Mouse (Mus musculus) CH12.LX (cell line): ENCODE data around the gene March10. TPM values are rescaled to one million over a fixed set of nuclear protein-coding genes. Genes with fewer than 3 reads are reported as not detected.
A peak's percentile ranks its signal among the peaks of the same experiment; 100 is the strongest.

Experiments used
- DNase-seq: peaks from one replicate; pipeline ENCODE4 v3.0.0-alpha.2; 2013; ENCODE audit errors: extremely low read depth
- H3K27ac ChIP-seq: 2 replicates; pipeline ENCODE4 v1.5.1; 2012; ENCODE audit warnings: low read depth, mild to moderate bottlenecking, control low read depth, moderate library complexity; ENCODE audit not compliant: insufficient read depth
- H3K27me3 ChIP-seq: replicated peaks from 2 replicates; pipeline ENCODE3; 2012; ENCODE audit warnings: inconsistent platforms
- H3K36me3 ChIP-seq, 2 experiments: replicated peaks in 1 of 2; 2 replicates each; pipeline versions ENCODE3 to v1.6.1; 2012; ENCODE audit warnings: inconsistent platforms in 1 of 2, low read length in 1 of 2, mild to moderate bottlenecking in 1 of 2, mixed read lengths in 1 of 2, moderate library complexity in 1 of 2; ENCODE audit not compliant: control insufficient read depth in 1 of 2, insufficient read depth in 1 of 2
- H3K4me1 ChIP-seq, 2 experiments: 2 replicates each; pipeline ENCODE4 v1.6.1; 2012; ENCODE audit warnings: inconsistent platforms in 1 of 2, moderate library complexity in 1 of 2; ENCODE audit not compliant: insufficient read depth in 2 of 2, control insufficient read depth in 1 of 2
- H3K4me2 ChIP-seq: 2 replicates; pipeline ENCODE4 v1.6.1; 2012; ENCODE audit warnings: low read depth, mild to moderate bottlenecking, control low read depth; ENCODE audit not compliant: poor library complexity, insufficient read depth, severe bottlenecking
- H3K4me3 ChIP-seq, 3 experiments: fragments of 150-350 bp in 1 of 3; sonication (generic) in 1 of 3; replicated peaks in 1 of 3; 2 replicates each; pipeline versions ENCODE3 to v1.5.1; 2011 to 2012; ENCODE audit warnings: low read depth in 2 of 3, low read length in 2 of 3, mild to moderate bottlenecking in 2 of 3, moderate library complexity in 2 of 3, control low read depth in 1 of 3, improper control_type of control experiment in 1 of 3, inconsistent platforms in 1 of 3, mixed read lengths in 1 of 3; ENCODE audit not compliant: poor library complexity in 1 of 3
- H3K79me2 ChIP-seq: replicated peaks from 2 replicates; pipeline ENCODE4 v1.6.1; 2012; ENCODE audit warnings: mild to moderate bottlenecking, moderate library complexity; ENCODE audit not compliant: control insufficient read depth, poor library complexity, insufficient read depth, severe bottlenecking; ENCODE audit errors: extremely low read depth
- H3K9ac ChIP-seq: 2 replicates; pipeline ENCODE4 v1.6.1; 2012; ENCODE audit warnings: low read depth, mild to moderate bottlenecking, control low read depth, moderate library complexity; ENCODE audit not compliant: insufficient read depth
- H3K9me3 ChIP-seq: replicated peaks from 2 replicates; pipeline ENCODE3; 2012; ENCODE audit warnings: low read length, inconsistent platforms, mixed read lengths
- CHD1 ChIP-seq: IDR thresholded peaks from 2 replicates; pipeline ENCODE4 v1.6.1; 2012; ENCODE audit warnings: low read depth, low read length, improper control_type of control experiment, inconsistent platforms
- EP300 ChIP-seq: IDR thresholded peaks from 2 replicates; pipeline ENCODE4 v1.6.1; 2011; ENCODE audit warnings: low read length, improper control_type of control experiment
- HCFC1 ChIP-seq: IDR thresholded peaks from 2 replicates; pipeline ENCODE4 v1.6.1; 2012; ENCODE audit warnings: low read depth, mild to moderate bottlenecking, inconsistent platforms, low read length, improper control_type of control experiment
- IRF4 ChIP-seq: IDR thresholded peaks from 2 replicates; pipeline ENCODE4 v1.6.1; 2014; ENCODE audit warnings: low read depth, mild to moderate bottlenecking, inconsistent platforms, low read length, improper control_type of control experiment
- JUN ChIP-seq: IDR thresholded peaks from 2 replicates; pipeline ENCODE4 v1.6.1; 2011; ENCODE audit warnings: low read depth, mild to moderate bottlenecking, low read length, improper control_type of control experiment, moderate library complexity; ENCODE audit not compliant: insufficient read depth
- JUND ChIP-seq: conservative IDR thresholded peaks from 2 replicates; pipeline ENCODE4 v1.6.1; 2011; ENCODE audit warnings: low read depth, low read length, improper control_type of control experiment
- MAFK ChIP-seq: IDR thresholded peaks from 2 replicates; pipeline ENCODE4 v1.6.1; 2011; ENCODE audit warnings: low read length, improper control_type of control experiment; ENCODE audit not compliant: insufficient replicate concordance
- MYC ChIP-seq: IDR thresholded peaks from 2 replicates; pipeline ENCODE4 v1.6.1; 2011; ENCODE audit warnings: low read depth, mild to moderate bottlenecking, improper control_type of control experiment, low read length
- NRF1 ChIP-seq: IDR thresholded peaks from 2 replicates; pipeline ENCODE4 v1.6.1; 2014; ENCODE audit warnings: low read depth, mild to moderate bottlenecking, inconsistent platforms, low read length, improper control_type of control experiment, moderate library complexity
- POLR2A ChIP-seq: IDR thresholded peaks from 2 replicates; pipeline ENCODE4 v1.6.1; 2011; ENCODE audit warnings: low read depth, mild to moderate bottlenecking, improper control_type of control experiment, low read length
- POLR2AphosphoS2 ChIP-seq: IDR thresholded peaks from 2 replicates; pipeline ENCODE4 v1.6.1; 2011; ENCODE audit warnings: low read depth, low read length, improper control_type of control experiment
- RAD21 ChIP-seq: IDR thresholded peaks from 2 replicates; pipeline ENCODE4 v1.6.1; 2011; ENCODE audit warnings: low read depth, mild to moderate bottlenecking, low read length, improper control_type of control experiment, moderate library complexity
- RCOR1 ChIP-seq: conservative IDR thresholded peaks from 2 replicates; pipeline ENCODE4 v1.6.1; 2012; ENCODE audit warnings: low read depth, mild to moderate bottlenecking, inconsistent platforms, low read length, improper control_type of control experiment
- TBP ChIP-seq: conservative IDR thresholded peaks from 2 replicates; pipeline ENCODE4 v1.6.1; 2011; ENCODE audit warnings: low read depth, low read length, improper control_type of control experiment
- TCF12 ChIP-seq: IDR thresholded peaks from 2 replicates; pipeline ENCODE4 v1.6.1; 2014; ENCODE audit warnings: low read depth, mild to moderate bottlenecking, inconsistent platforms, low read length, improper control_type of control experiment
- UBTF ChIP-seq: IDR thresholded peaks from 2 replicates; pipeline ENCODE4 v1.6.1; 2012; ENCODE audit warnings: low read depth, mild to moderate bottlenecking, inconsistent platforms, low read length, improper control_type of control experiment, moderate library complexity
- USF1 ChIP-seq: IDR thresholded peaks from 2 replicates; pipeline ENCODE4 v1.6.1; 2014; ENCODE audit warnings: low read depth, mild to moderate bottlenecking, inconsistent platforms, low read length, improper control_type of control experiment
- USF2 ChIP-seq: conservative IDR thresholded peaks from 2 replicates; pipeline ENCODE4 v1.6.1; 2011; ENCODE audit warnings: low read depth, low read length, improper control_type of control experiment
- ZC3H11A ChIP-seq: IDR thresholded peaks from 2 replicates; pipeline ENCODE4 v1.6.1; 2012; ENCODE audit warnings: low read depth, mild to moderate bottlenecking, inconsistent platforms, low read length, improper control_type of control experiment
- ZKSCAN1 ChIP-seq: IDR thresholded peaks from 2 replicates; pipeline ENCODE4 v1.6.1; 2012; ENCODE audit warnings: low read depth, inconsistent platforms, low read length, improper control_type of control experiment, borderline replicate concordance
- ZMIZ1 ChIP-seq: IDR thresholded peaks from 2 replicates; pipeline ENCODE4 v1.6.1; 2012; ENCODE audit warnings: low read depth, mild to moderate bottlenecking, inconsistent platforms, low read length, improper control_type of control experiment
- ZNF384 ChIP-seq: IDR thresholded peaks from 2 replicates; pipeline ENCODE4 v1.6.1; 2012; ENCODE audit warnings: low read depth, low read length, improper control_type of control experiment, inconsistent platforms
- dilution Hi-C: fragments of 300-500 bp; cut with MboI; formaldehyde crosslinking; loops from 2 replicates; pipeline ENCODE4 v1.14.3; 2020; ENCODE audit warnings: low sequenced_read_pairs; ENCODE audit not compliant: extremely low pct_unique_long_range_greater_than_20kb, extremely low pct_ligation_motif_present
- in situ Hi-C: fragments of 300-500 bp; cut with MboI; formaldehyde crosslinking; loops from 3 replicates; pipeline ENCODE4 v1.14.3; 2019; ENCODE audit warnings: low sequenced_read_pairs, low pct_ligation_motif_present, low pct_unique_long_range_greater_than_20kb, mixed read lengths
- polyA plus RNA-seq: library from polyadenylated mRNA; unstranded; fragments of >175 nt; gene quantifications from 2 replicates; pipeline ENCODE4 v1.2.1, GENCODE M21; 2012; ENCODE audit warnings: low read depth; ENCODE audit not compliant: insufficient read length
- total RNA-seq, 2 experiments: library from RNA; depleted of rRNA; stranded (reverse); fragments of 300-350 nt in 1 of 2; fragments of >200 nt in 1 of 2; gene quantifications; 2 replicates each; pipeline ENCODE4 v1.2.3; 2012 to 2014

Gene March10
- total and polyA plus RNA-seq, 3 experiments = not detected

- Histone ChIP-seq H3K36me3 (no peaks in the 10 kb centered on the region), H3K4me2 (no peak overlapping the region), H3K27me3 (no peaks in the 10 kb centered on the region), H3K4me1 (peaks cover 0 to 21% of the 10 kb centered on the region in 2 experiments; a peak in 2 of 4 replicates), H3K27ac (no peak overlapping the region), H3K9me3 (no peaks in the 10 kb centered on the region), H3K9ac (no peak overlapping the region), H3K4me3 (no peak overlapping the region), H3K79me2 (no peaks in the 10 kb centered on the region)
- DNase-seq = no peak
- dilution Hi-C loops (no loop called here), in situ Hi-C loops (no loop called here)
- no peak for TF ChIP-seq POLR2A
- no peak for TF ChIP-seq TCF12
- no peak for TF ChIP-seq HCFC1
- TF ChIP-seq ZMIZ1 = no peak
- TF ChIP-seq EP300 = no peak
- no peak for TF ChIP-seq IRF4
- no peak for TF ChIP-seq ZKSCAN1
- TF ChIP-seq USF2 = no peak
- TF ChIP-seq CHD1 = no peak
- TF ChIP-seq RCOR1 = no peak
- TF ChIP-seq RAD21 = no peak
- TF ChIP-seq JUN = no peak
- TF ChIP-seq ZC3H11A = no peak
- no peak for TF ChIP-seq UBTF
- TF ChIP-seq POLR2AphosphoS2 = no peak
- TF ChIP-seq MAFK = no peak
- TF ChIP-seq USF1 = no peak
Measured at GRCm38 (mm10) chr11:105474746-105475145, 18.2 kb upstream of the March10 start.

GRCm38 (mm10) chr11:105474352-105474736, 17.8 kb upstream of the March10 start:
- Histone ChIP-seq H3K4me1 (peaks cover 0 to 25% of the 10 kb centered on the region in 2 experiments; a peak in 2 of 4 replicates), H3K79me2 (no peaks in the 10 kb centered on the region), H3K4me2 (no peak overlapping the region), H3K36me3 (no peaks in the 10 kb centered on the region), H3K27me3 (no peaks in the 10 kb centered on the region), H3K9ac (no peak overlapping the region), H3K4me3 (no peak overlapping the region), H3K9me3 (no peaks in the 10 kb centered on the region), H3K27ac (no peak overlapping the region)
- DNase-seq = no peak
- TF ChIP-seq TBP (no peak), JUND (no peak), MYC (no peak), IRF4 (no peak), NRF1 (no peak), ZNF384 (peak; percentile 53; the same call in 1 of the 2 replicates)
- in situ Hi-C loops = no loop called here
- dilution Hi-C loops = no loop called here
